Mouse (Mus musculus) liver, embryonic 11.5 days (tissue): ENCODE measurements at regions not wholly inside any gene's neighbourhood (a gene's known extent, or its start where the extent isn't known, plus 50 kb on each side); places are given as distances from the start of the nearest gene placed in this dataset.

Experiments
- ATAC-seq: fragments of 200-750 bp; cut with Nextera tagmentation; replicated peaks from 2 replicates; pipeline ENCODE4 v1.8.0; 2017; ENCODE audit warnings: moderate number of reproducible peaks, mild to moderate bottlenecking, moderate TSS enrichment, moderate library complexity; ENCODE audit not compliant: low FRiP score
- DNase-seq: peaks from one replicate; pipeline ENCODE4 v3.0.0-alpha.2; 2017; ENCODE audit warnings: low spot score
- H3K27ac ChIP-seq: fragments of 300-500 bp; sonication (generic); 2 replicates; pipeline ENCODE4 v1.5.1; 2014; ENCODE audit warnings: mild to moderate bottlenecking, low read depth, low read length, control low read depth
- H3K27me3 ChIP-seq: fragments of 300-500 bp; sonication (generic); replicated peaks from 2 replicates; pipeline ENCODE4 v1.6.1; 2014; ENCODE audit warnings: low read length, mixed read lengths; ENCODE audit not compliant: control insufficient read depth, insufficient read depth
- H3K36me3 ChIP-seq: fragments of 300-500 bp; sonication (generic); 2 replicates; pipeline ENCODE4 v1.6.1; 2014; ENCODE audit warnings: mild to moderate bottlenecking, low read length, moderate library complexity, mixed read lengths; ENCODE audit not compliant: control insufficient read depth, insufficient read depth
- H3K4me1 ChIP-seq: fragments of 300-500 bp; sonication (generic); replicated peaks from 2 replicates; pipeline ENCODE4 v1.6.1; 2014; ENCODE audit warnings: low read length, mixed read lengths; ENCODE audit not compliant: control insufficient read depth, insufficient read depth
- H3K4me2 ChIP-seq: fragments of 300-500 bp; sonication (generic); 2 replicates; pipeline ENCODE4 v1.6.1; 2014; ENCODE audit warnings: mild to moderate bottlenecking, control low read depth, moderate library complexity
- H3K4me3 ChIP-seq: fragments of 300-500 bp; sonication (generic); 2 replicates; pipeline ENCODE4 v1.5.1; 2014; ENCODE audit warnings: low read depth, low read length, control low read depth
- H3K9ac ChIP-seq: fragments of 300-500 bp; sonication (generic); 2 replicates; pipeline ENCODE4 v1.6.1; 2014; ENCODE audit warnings: low read depth, low read length, control low read depth
- H3K9me3 ChIP-seq: fragments of 300-500 bp; sonication (generic); 2 replicates; pipeline ENCODE4 v1.6.1; 2016; ENCODE audit warnings: low read length, inconsistent platforms, mixed read lengths; ENCODE audit not compliant: control insufficient read depth
- WGBS: fragments of 180-500 bp; shearing (Covaris S2); extraction: QIAGEN DNeasy Blood & Tissue Kit; methylation state at CpG from one replicate; pipeline ENCODE4 v1.1.7; 2014; 5-methylcytosine and 5-hydroxymethylcytosine counted together

DNA sequence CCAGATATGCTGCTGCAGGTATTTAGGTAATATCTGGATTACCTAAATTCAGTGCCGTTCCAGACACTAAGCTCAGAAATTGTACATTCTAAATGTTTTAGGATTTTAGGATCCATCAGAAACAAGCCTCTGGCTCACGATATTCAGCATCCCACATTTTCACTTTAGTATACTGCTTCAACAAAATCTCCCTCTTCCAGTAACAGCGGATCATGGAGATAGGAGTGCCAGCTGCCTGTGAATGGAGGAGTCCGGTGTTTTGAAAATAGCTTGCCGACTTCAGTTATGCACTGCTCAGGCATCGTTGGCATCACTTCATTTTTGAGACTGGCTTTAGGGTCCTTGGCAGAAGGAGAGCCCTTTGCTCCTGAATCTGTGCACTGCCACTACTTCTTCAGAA, 2199.5 kb downstream of the 9330182O14Rik start:
- Histone ChIP-seq H3K4me1 (no peaks in the 10 kb centered on the region), H3K27ac (no peak overlapping the region), H3K9ac (no peak overlapping the region), H3K4me3 (no peak overlapping the region), H3K9me3 (no peaks in the 10 kb centered on the region), H3K36me3 (no peaks in the 10 kb centered on the region), H3K4me2 (no peak overlapping the region), H3K27me3 (no peaks in the 10 kb centered on the region)
- ATAC-seq (no peak), DNase-seq (no peak)
- 88% methylated on average over 6 of the region's 6 CpGs for WGBS

DNA sequence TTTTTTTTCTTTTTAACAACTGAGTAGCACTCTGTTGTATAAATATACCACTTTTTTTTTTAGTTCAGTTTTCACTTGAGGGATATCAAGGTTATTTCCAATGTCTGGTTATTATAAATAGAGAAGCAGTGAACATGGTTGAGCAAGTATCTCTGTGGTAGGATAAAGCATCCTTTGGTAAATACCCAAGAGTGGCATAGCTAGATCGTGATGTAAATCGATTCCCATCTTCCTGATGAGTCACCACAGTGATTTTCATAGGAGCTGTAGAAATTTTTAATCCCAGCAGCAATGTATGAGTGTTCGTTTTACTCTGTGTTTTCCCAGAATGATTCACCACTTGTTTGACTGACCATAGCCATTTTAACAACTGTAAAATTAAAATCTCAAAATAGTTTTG, 2212.0 kb downstream of the 9330182O14Rik start:
- Histone ChIP-seq H3K9me3 (no peaks in the 10 kb centered on the region), H3K4me3 (no peak overlapping the region), H3K4me2 (no peak overlapping the region), H3K9ac (no peak overlapping the region), H3K36me3 (no peaks in the 10 kb centered on the region), H3K27ac (no peak overlapping the region), H3K4me1 (no peaks in the 10 kb centered on the region), H3K27me3 (no peaks in the 10 kb centered on the region)
- 75% methylated on average over 3 of the region's 3 CpGs for WGBS
- no peak for DNase-seq
- no peak for ATAC-seq

DNA sequence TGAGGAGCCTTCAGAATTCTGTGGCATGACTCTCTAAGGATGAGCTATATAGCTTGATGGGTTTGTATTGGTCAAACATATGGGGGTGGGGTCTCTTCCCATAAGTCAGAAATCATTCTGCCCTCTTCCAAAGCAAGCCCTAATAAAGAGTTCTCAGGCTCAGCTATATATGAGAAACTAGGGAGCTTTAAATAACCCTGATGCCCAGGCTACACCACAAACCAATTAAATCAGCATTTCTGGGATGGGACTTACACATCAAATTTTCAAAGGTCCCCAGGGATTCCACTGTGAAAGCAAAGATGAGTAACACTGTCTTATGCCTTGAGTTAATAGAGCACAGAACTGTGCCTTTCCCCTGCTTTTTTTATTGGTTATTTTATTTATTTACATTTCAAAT, 2227.7 kb downstream of the 9330182O14Rik start:
- Histone ChIP-seq H3K27me3 (no peaks in the 10 kb centered on the region), H3K4me1 (no peaks in the 10 kb centered on the region), H3K27ac (no peak overlapping the region), H3K9ac (no peak overlapping the region), H3K9me3 (no peaks in the 10 kb centered on the region), H3K4me3 (no peak overlapping the region), H3K4me2 (no peak overlapping the region), H3K36me3 (no peaks in the 10 kb centered on the region)
- ATAC-seq (no peak), DNase-seq (no peak)

DNA sequence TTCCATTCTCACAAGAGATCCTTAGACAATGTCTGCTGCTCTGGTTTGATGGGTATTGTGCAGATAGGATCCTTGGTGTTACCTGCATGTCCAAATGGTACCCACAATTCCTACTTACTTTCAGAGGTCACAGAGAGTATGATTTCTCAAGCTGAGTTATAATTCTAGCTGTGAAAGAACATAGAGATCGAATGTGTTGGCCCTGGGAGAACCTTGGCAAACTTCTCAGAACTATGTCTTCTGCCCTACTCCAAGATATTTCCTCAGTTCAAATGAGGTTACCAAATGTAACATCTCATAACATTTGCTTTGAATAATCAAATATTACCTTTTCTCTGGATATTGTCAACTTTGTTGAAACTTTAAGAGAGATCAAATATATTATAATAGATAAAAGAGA, 2230.8 kb downstream of the 9330182O14Rik start:
- Histone ChIP-seq H3K27me3 (no peaks in the 10 kb centered on the region), H3K27ac (no peak overlapping the region), H3K9ac (no peak overlapping the region), H3K36me3 (no peaks in the 10 kb centered on the region), H3K4me1 (no peaks in the 10 kb centered on the region), H3K4me3 (no peak overlapping the region), H3K9me3 (no peaks in the 10 kb centered on the region), H3K4me2 (no peak overlapping the region)
- WGBS, result 88% methylated on average over 1 of the region's 1 CpGs
- DNase-seq, result no peak
- no peak for ATAC-seq

DNA sequence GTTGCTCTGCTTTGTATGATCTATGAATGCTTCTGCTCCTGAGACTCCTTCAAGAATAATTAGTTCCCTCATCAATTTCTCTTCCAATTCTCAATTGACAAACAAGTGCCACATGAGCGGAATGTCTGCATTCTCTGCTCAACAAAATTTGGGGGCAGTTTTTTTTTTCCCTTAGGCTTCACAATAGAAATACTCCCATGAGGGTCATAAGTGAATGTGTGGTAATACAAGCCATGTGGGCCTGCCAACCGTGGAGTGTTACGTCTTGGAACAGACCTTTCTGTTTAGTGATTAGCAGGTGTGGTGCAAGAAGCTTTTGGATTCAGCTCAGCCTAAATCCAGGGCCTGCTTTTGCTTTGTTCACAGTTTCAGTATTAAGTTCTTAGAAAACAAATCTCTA, 2232.6 kb downstream of the 9330182O14Rik start:
- Histone ChIP-seq H3K9ac (no peak overlapping the region), H3K4me1 (no peaks in the 10 kb centered on the region), H3K27ac (no peak overlapping the region), H3K27me3 (no peaks in the 10 kb centered on the region), H3K4me2 (no peak overlapping the region), H3K4me3 (no peak overlapping the region), H3K9me3 (no peaks in the 10 kb centered on the region), H3K36me3 (no peaks in the 10 kb centered on the region)
- DNase-seq (no peak), ATAC-seq (no peak)
- 85% methylated on average over 3 of the region's 3 CpGs for WGBS

DNA sequence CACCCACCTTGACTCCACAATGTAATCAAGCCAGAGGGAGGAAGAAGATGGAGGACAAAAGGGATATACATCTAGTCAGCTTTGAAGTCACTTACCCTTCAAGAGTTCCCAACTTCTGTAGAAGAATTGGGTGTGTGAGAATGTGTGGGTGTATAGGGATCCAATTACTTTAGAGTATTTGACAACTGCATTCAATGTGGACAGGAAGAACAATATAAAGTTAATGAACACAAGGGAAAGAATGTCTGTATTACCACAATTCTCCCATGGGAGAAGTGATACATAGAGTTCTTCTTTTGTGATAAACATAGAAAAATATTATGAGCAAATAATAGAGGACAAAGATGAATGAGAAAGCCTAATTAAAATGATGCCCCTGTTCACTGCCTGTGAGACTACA, 2235.4 kb downstream of the 9330182O14Rik start:
- no peak overlapping the region for H3K9ac ChIP-seq
- no peaks in the 10 kb centered on the region for H3K9me3 ChIP-seq
- H3K4me1 ChIP-seq, result no peaks in the 10 kb centered on the region; the same call in 1 of the 2 replicates
- DNase-seq (no peak), ATAC-seq (no peak)
- H3K4me3 ChIP-seq, result no peak overlapping the region
- H3K27me3 ChIP-seq, result no peaks in the 10 kb centered on the region
- no peak overlapping the region for H3K27ac ChIP-seq
- H3K4me2 ChIP-seq, result no peak overlapping the region
- H3K36me3 ChIP-seq, result no peaks in the 10 kb centered on the region

DNA sequence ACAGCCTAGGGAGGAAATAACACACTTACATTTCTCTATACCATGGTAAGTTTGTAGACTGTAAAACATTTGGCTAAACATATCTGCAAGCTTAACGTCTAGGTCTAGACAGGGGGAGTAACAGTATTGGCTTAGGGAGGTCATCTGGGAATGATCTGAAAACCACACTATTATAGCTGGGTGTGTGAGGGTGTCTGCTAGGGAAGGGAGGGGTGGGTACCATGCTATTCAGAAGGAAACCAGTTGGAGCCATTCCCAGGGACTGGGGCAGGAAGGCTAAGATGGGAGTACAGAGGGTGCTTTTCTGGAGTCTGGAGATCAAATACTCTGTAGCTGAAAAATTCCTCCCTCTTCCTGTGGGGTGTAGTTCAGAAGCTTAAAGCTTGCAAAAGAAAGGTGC, 2235.9 kb downstream of the 9330182O14Rik start:
- Histone ChIP-seq H3K4me1 (no peaks in the 10 kb centered on the region; the same call in 1 of the 2 replicates), H3K4me2 (no peak overlapping the region), H3K9me3 (no peaks in the 10 kb centered on the region), H3K27ac (no peak overlapping the region), H3K27me3 (no peaks in the 10 kb centered on the region), H3K4me3 (no peak overlapping the region), H3K9ac (no peak overlapping the region), H3K36me3 (no peaks in the 10 kb centered on the region)
- 70% methylated on average over 1 of the region's 1 CpGs for WGBS
- no peak for ATAC-seq
- DNase-seq, result no peak

DNA sequence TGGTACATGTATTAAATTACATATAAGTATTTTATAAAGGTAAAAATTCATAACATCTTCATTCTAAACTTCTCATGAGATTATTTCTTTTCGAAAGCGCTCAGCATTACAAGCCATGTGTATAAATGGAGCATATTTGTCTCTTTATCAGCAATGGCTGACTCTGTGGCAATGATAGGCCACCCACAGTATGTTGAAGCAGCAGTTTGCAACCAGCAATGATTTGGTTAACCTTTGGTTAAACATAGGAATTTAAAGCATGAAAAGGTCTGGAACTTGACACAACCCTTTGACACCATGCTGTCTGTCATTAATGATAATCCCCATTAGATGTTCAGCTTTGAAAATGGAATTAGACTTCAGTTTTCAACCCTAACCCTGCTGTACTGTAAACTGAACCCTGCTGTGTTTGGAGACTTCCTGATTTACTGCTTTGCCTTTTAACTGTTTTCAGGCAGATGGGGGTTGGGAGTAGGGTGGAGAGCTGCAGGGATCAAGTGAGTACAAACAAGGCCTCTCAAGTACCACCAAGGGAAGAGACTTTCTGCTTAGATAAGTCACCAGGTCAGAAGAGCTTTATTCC, 2238.6 kb downstream of the 9330182O14Rik start:
- no peak overlapping the region for H3K9ac ChIP-seq
- no peaks in the 10 kb centered on the region for H3K9me3 ChIP-seq
- ATAC-seq (no peak), DNase-seq (no peak)
- H3K4me2 ChIP-seq, result no peak overlapping the region
- H3K4me3 ChIP-seq, result no peak overlapping the region
- H3K27me3 ChIP-seq, result no peaks in the 10 kb centered on the region
- no peaks in the 10 kb centered on the region for H3K36me3 ChIP-seq
- no peaks in the 10 kb centered on the region; the same call in 1 of the 2 replicates for H3K4me1 ChIP-seq
- WGBS, result 79% methylated on average over 2 of the region's 2 CpGs
- no peak overlapping the region for H3K27ac ChIP-seq
